Mouse (Mus musculus): ENCODE measurements around the gene Esrrg.

Esrrg gene

GRCm38 (mm10) chr1:188153665-188154064 is 545.1 kb downstream of the Esrrg start:
- DNase-seq (ENCODE audit: low spot score in 2 of 2) = no peak

- DNase-seq (ENCODE audit: low spot score in 2 of 2) = peak in 1 of 2 experiments; percentile 5
Measured at GRCm38 (mm10) chr1:188154466-188155110, 546.0 kb downstream of the Esrrg start.

- DNase-seq (ENCODE audit: low spot score in 2 of 2) = no peak
Measured at GRCm38 (mm10) chr1:188155135-188155779, 546.7 kb downstream of the Esrrg start.

- no peak for DNase-seq (ENCODE audit: low spot score in 2 of 2)
Measured at GRCm38 (mm10) chr1:188156520-188156919, 547.9 kb downstream of the Esrrg start.

- no peak for DNase-seq (ENCODE audit: low spot score in 2 of 2)
Measured at GRCm38 (mm10) chr1:188157237-188157955, 548.8 kb downstream of the Esrrg start.

- DNase-seq (ENCODE audit: low spot score in 2 of 2) = no peak
Measured at GRCm38 (mm10) chr1:188158675-188159074, 550.1 kb downstream of the Esrrg start.

- no peak for DNase-seq (ENCODE audit: low spot score in 2 of 2)
Measured at GRCm38 (mm10) chr1:188159108-188159507, 550.5 kb downstream of the Esrrg start.

- DNase-seq (ENCODE audit: low spot score in 2 of 2) = no peak
Measured at GRCm38 (mm10) chr1:188163058-188163457, 554.5 kb downstream of the Esrrg start.

GRCm38 (mm10) chr1:188164251-188164650 is 555.7 kb downstream of the Esrrg start:
- DNase-seq (ENCODE audit: low spot score in 2 of 2) = no peak

GRCm38 (mm10) chr1:188173859-188174258 is 565.3 kb downstream of the Esrrg start:
- no peak for DNase-seq (ENCODE audit: low spot score in 2 of 2)

GRCm38 (mm10) chr1:188182951-188183350 is 574.4 kb downstream of the Esrrg start:
- DNase-seq (ENCODE audit: low spot score in 2 of 2) = no peak

- no peak for DNase-seq (ENCODE audit: low spot score in 2 of 2)
Measured at GRCm38 (mm10) chr1:188186440-188187117, 578.0 kb downstream of the Esrrg start.

GRCm38 (mm10) chr1:188192971-188193370 is 584.4 kb downstream of the Esrrg start:
- no peak for DNase-seq (ENCODE audit: low spot score in 2 of 2)

- DNase-seq (ENCODE audit: low spot score in 2 of 2) = no peak
Measured at GRCm38 (mm10) chr1:188207421-188207820, 598.8 kb downstream of the Esrrg start.

- no peak for DNase-seq (ENCODE audit: low spot score in 2 of 2)
Measured at GRCm38 (mm10) chr1:188209025-188209424, 600.4 kb downstream of the Esrrg start.

GRCm38 (mm10) chr1:188214885-188215611 is 606.5 kb downstream of the Esrrg start:
- no peak for DNase-seq (ENCODE audit: low spot score in 2 of 2)

- DNase-seq (ENCODE audit: low spot score in 2 of 2) = no peak
Measured at GRCm38 (mm10) chr1:188221226-188221792, 612.7 kb downstream of the Esrrg start.

GRCm38 (mm10) chr1:188233036-188233724 is 624.6 kb downstream of the Esrrg start:
- DNase-seq (ENCODE audit: low spot score in 2 of 2) = no peak

GRCm38 (mm10) chr1:188238636-188239035 is 630.0 kb downstream of the Esrrg start:
- no peak for DNase-seq (ENCODE audit: low spot score in 2 of 2)

GRCm38 (mm10) chr1:188241766-188242165 is 633.2 kb downstream of the Esrrg start:
- DNase-seq (ENCODE audit: low spot score in 2 of 2) = no peak

GRCm38 (mm10) chr1:188257500-188257899 is 648.9 kb downstream of the Esrrg start:
- DNase-seq (ENCODE audit: low spot score in 2 of 2) = no peak

Data from frontal cortex, postnatal 10 days (tissue).